Comparison of ENCODE assay signal across 17 mouse cellular contexts in genomic region chr4:149168016-149168415, GRCm38 (mm10). TPM values are rescaled to one million over a fixed set of nuclear protein-coding genes. Genes with fewer than 3 reads are reported as not detected.
DNase-seq lines count a peak whose midpoint lies in the region; ATAC-seq and TF ChIP-seq lines count a peak whose summit lies in the region.
"Had no signal": no experiment of that assay in that cellular context is flagged by ENCODE, and none has a peak within 500 bp of the region (broad histone marks: within the 10 kb centered on the region; RNA-seq: fewer than 3 reads in every experiment).

No protein-coding gene starts in this region.

- H3K4me3 ChIP-seq in forebrain, embryonic 13.5 days = no peak overlapping the region
- H3K4me3 ChIP-seq in forebrain, embryonic 15.5 days = no peak overlapping the region
- H3K4me3 ChIP-seq in lung, embryonic 15.5 days = no peak overlapping the region
- no peak overlapping the region for H3K4me3 ChIP-seq in lung, adult 2 months (replicated peaks; ENCODE audit: extremely low read depth, low read depth, low read length)
- H3K4me3 ChIP-seq in limb, embryonic 13.5 days = no peak overlapping the region
- peak overlapping the region; percentile 85; the same call in 1 of the 2 replicates for H3K4me3 ChIP-seq in stomach, embryonic 14.5 days (ENCODE audit: low read depth, low read length)

- no peak for TF ChIP-seq POLR2A in lung, adult 2 months (IDR thresholded peaks at IDR 0.05; ENCODE audit: borderline replicate concordance, extremely low read depth, low read depth, low read length)

- no peak overlapping the region for H3K9ac ChIP-seq in forebrain, embryonic 13.5 days
- H3K9ac ChIP-seq in forebrain, embryonic 15.5 days (replicated peaks) = no peak overlapping the region
- H3K9ac ChIP-seq in lung, embryonic 15.5 days = no peak overlapping the region
- H3K9ac ChIP-seq in limb, embryonic 13.5 days = no peak overlapping the region
- no peak overlapping the region for H3K9ac ChIP-seq in stomach, embryonic 14.5 days (replicated peaks; ENCODE audit: low read depth, low read length)
- H3K9ac ChIP-seq: forebrain, postnatal 0 days had no signal

- WGBS in forebrain, embryonic 13.5 days = 80% methylated on average over 2 of the region's 2 CpGs
- WGBS in forebrain, embryonic 15.5 days = 73% methylated on average over 2 of the region's 2 CpGs
- WGBS in lung, embryonic 15.5 days = 36% methylated on average over 2 of the region's 2 CpGs
- 54% methylated on average over 2 of the region's 2 CpGs for WGBS in lung, adult 2 months
- WGBS in limb, embryonic 13.5 days = 91% methylated on average over 2 of the region's 2 CpGs
- WGBS in stomach, embryonic 14.5 days = 74% methylated on average over 2 of the region's 2 CpGs

- H3K27me3 ChIP-seq in forebrain, embryonic 13.5 days = no peaks in the 10 kb centered on the region
- H3K27me3 ChIP-seq in forebrain, embryonic 15.5 days = no peaks in the 10 kb centered on the region
- no peaks in the 10 kb centered on the region for H3K27me3 ChIP-seq in lung, embryonic 15.5 days
- no peaks in the 10 kb centered on the region for H3K27me3 ChIP-seq in limb, embryonic 13.5 days
- H3K27me3 ChIP-seq in stomach, embryonic 14.5 days (ENCODE audit: control insufficient read depth, insufficient read depth, low read length) = no peaks in the 10 kb centered on the region
- H3K27me3 ChIP-seq: embryonic facial prominence, embryonic 12.5 days; hindbrain, embryonic 12.5 days; midbrain, embryonic 12.5 days had no signal

- no peak for ATAC-seq in forebrain, embryonic 13.5 days
- no peak for ATAC-seq in forebrain, embryonic 15.5 days (replicated peaks)
- ATAC-seq in lung, embryonic 15.5 days (ENCODE audit: borderline replicate concordance, extremely low read depth, low FRiP score, low TSS enrichment) = no peak
- no peak for ATAC-seq in limb, embryonic 13.5 days (ENCODE audit: low FRiP score, low read depth)
- no peak for ATAC-seq in stomach, embryonic 14.5 days (ENCODE audit: insufficient number of reproducible peaks, insufficient read depth, low FRiP score, low read depth)
- ATAC-seq: forebrain, postnatal 0 days had no signal

- no peak for TF ChIP-seq CTCF in lung, adult 2 months (IDR thresholded peaks at IDR 0.05; ENCODE audit: insufficient read depth, low read length)

- H3K4me1 ChIP-seq in forebrain, embryonic 13.5 days = peaks cover 19% of the 10 kb centered on the region
- peaks cover 29% of the 10 kb centered on the region for H3K4me1 ChIP-seq in forebrain, embryonic 15.5 days
- H3K4me1 ChIP-seq in lung, embryonic 15.5 days = peaks cover 22% of the 10 kb centered on the region
- H3K4me1 ChIP-seq in lung, adult 2 months (ENCODE audit: control insufficient read depth, insufficient read depth, low read length) = peaks cover 4% of the 10 kb centered on the region
- H3K4me1 ChIP-seq in limb, embryonic 13.5 days = peaks cover 20% of the 10 kb centered on the region
- H3K4me1 ChIP-seq in stomach, embryonic 14.5 days (ENCODE audit: control insufficient read depth, insufficient read depth, low read length) = 0 out of 2 replicates have a peak, but pooled peaks cover 2% of the 10 kb centered on the region

- no peaks in the 10 kb centered on the region for H3K9me3 ChIP-seq in forebrain, embryonic 13.5 days (replicated peaks)
- no peaks in the 10 kb centered on the region for H3K9me3 ChIP-seq in forebrain, embryonic 15.5 days
- H3K9me3 ChIP-seq in lung, embryonic 15.5 days = no peaks in the 10 kb centered on the region
- no peaks in the 10 kb centered on the region for H3K9me3 ChIP-seq in limb, embryonic 13.5 days
- no peaks in the 10 kb centered on the region for H3K9me3 ChIP-seq in stomach, embryonic 14.5 days (ENCODE audit: control insufficient read depth, low read depth, low read length)
- H3K9me3 ChIP-seq: embryonic facial prominence, embryonic 12.5 days; hindbrain, embryonic 12.5 days; midbrain, embryonic 12.5 days had no signal

- peak overlapping the region; percentile 70; the same call in 1 of the 2 replicates for H3K4me2 ChIP-seq in forebrain, embryonic 13.5 days
- H3K4me2 ChIP-seq in forebrain, embryonic 15.5 days (replicated peaks) = no peak overlapping the region
- H3K4me2 ChIP-seq in lung, embryonic 15.5 days = peak overlapping the region; percentile 91; the same call in 1 of the 2 replicates
- H3K4me2 ChIP-seq in limb, embryonic 13.5 days (replicated peaks) = peak overlapping the region; percentile 89; the same call in 1 of the 2 replicates
- peak overlapping the region; percentile 83; the same call in 1 of the 2 replicates for H3K4me2 ChIP-seq in stomach, embryonic 14.5 days (replicated peaks; ENCODE audit: low read depth, low read length)

- no peak overlapping the region for H3K27ac ChIP-seq in forebrain, embryonic 13.5 days
- H3K27ac ChIP-seq in forebrain, embryonic 15.5 days (replicated peaks) = no peak overlapping the region
- no peak overlapping the region for H3K27ac ChIP-seq in lung, embryonic 15.5 days
- H3K27ac ChIP-seq in limb, embryonic 13.5 days = no peak overlapping the region
- no peak overlapping the region for H3K27ac ChIP-seq in stomach, embryonic 14.5 days (ENCODE audit: low read length)
- H3K27ac ChIP-seq: embryonic facial prominence, embryonic 12.5 days; hindbrain, embryonic 12.5 days; midbrain, embryonic 12.5 days had no signal

- H3K36me3 ChIP-seq in forebrain, embryonic 13.5 days (ENCODE audit: poor library complexity, severe bottlenecking) = peaks cover 9% of the 10 kb centered on the region; the same call in 1 of the 2 replicates
- H3K36me3 ChIP-seq in forebrain, embryonic 15.5 days = 0 out of 2 replicates have a peak, but pooled peaks cover under 1% of the 10 kb centered on the region
- H3K36me3 ChIP-seq in lung, embryonic 15.5 days = peaks cover 11% of the 10 kb centered on the region
- peaks cover 16% of the 10 kb centered on the region for H3K36me3 ChIP-seq in limb, embryonic 13.5 days
- no peaks in the 10 kb centered on the region; the same call in 1 of the 2 replicates for H3K36me3 ChIP-seq in stomach, embryonic 14.5 days (ENCODE audit: control insufficient read depth, insufficient read depth, low read length)

- no peak for DNase-seq in lung, adult 2 months
- no peak for DNase-seq in kidney, adult 18-20 months
- no peak for DNase-seq in urinary bladder, postnatal 10 days (ENCODE audit: low spot score)
- DNase-seq: cerebellum, postnatal 10 days; forebrain, postnatal 0 days; right cerebral cortex, postnatal 25 days had no signal

RNA-seq across cellular contexts. Expression of gene Pgd, which starts 1.4 kb away (rescaled TPM):
- polyA plus RNA-seq in forebrain, embryonic 13.5 days (2015; fragmentation: Nextera tagmentation; extraction: Ambion mirVana) = 96.4 and 107 TPM in 2 replicates
- 92.1 and 94.4 TPM in 2 replicates for polyA plus RNA-seq in forebrain, embryonic 15.5 days (2015; fragmentation: Nextera tagmentation; extraction: Ambion mirVana)
- 117 TPM in 2 replicates for polyA plus RNA-seq in lung, embryonic 15.5 days (2015; fragmentation: Nextera tagmentation; extraction: Ambion mirVana)
- polyA plus RNA-seq in lung, adult 2 months (2012; rRNA removed) = 118 and 184 TPM in 2 replicates
- 113 and 116 TPM in 2 replicates for polyA plus RNA-seq in limb, embryonic 13.5 days (2015; fragmentation: Nextera tagmentation; extraction: Ambion mirVana)
- 66.8 and 69.3 TPM in 2 replicates for polyA plus RNA-seq in stomach, embryonic 14.5 days (2014; fragmentation: Nextera tagmentation; extraction: Ambion mirVana)

RNA-seq across cellular contexts. Expression of gene Cenps, which starts 30.6 kb away (rescaled TPM):
- 38.7 and 40.7 TPM in 2 replicates for polyA plus RNA-seq in forebrain, embryonic 13.5 days (2015; fragmentation: Nextera tagmentation; extraction: Ambion mirVana)
- 21.9 and 26.8 TPM in 2 replicates for polyA plus RNA-seq in forebrain, embryonic 15.5 days (2015; fragmentation: Nextera tagmentation; extraction: Ambion mirVana)
- 36.2 and 40.7 TPM in 2 replicates for polyA plus RNA-seq in lung, embryonic 15.5 days (2015; fragmentation: Nextera tagmentation; extraction: Ambion mirVana)
- polyA plus RNA-seq in lung, adult 2 months (2012; rRNA removed) = 0.37 and 1.4 TPM in 2 replicates
- 31.0 and 33.0 TPM in 2 replicates for polyA plus RNA-seq in limb, embryonic 13.5 days (2015; fragmentation: Nextera tagmentation; extraction: Ambion mirVana)
- 35.1 and 35.4 TPM in 2 replicates for polyA plus RNA-seq in stomach, embryonic 14.5 days (2014; fragmentation: Nextera tagmentation; extraction: Ambion mirVana)

RNA-seq across cellular contexts. Expression of gene Cort, which starts 41.5 kb away (rescaled TPM):
- polyA plus RNA-seq in forebrain, embryonic 13.5 days (2015; fragmentation: Nextera tagmentation; extraction: Ambion mirVana) = 0.28 TPM in 1 of 2 replicates, not detected in the other
- polyA plus RNA-seq in forebrain, embryonic 15.5 days (2015; fragmentation: Nextera tagmentation; extraction: Ambion mirVana) = 1.2 and 1.3 TPM in 2 replicates
- 0.39 TPM in 1 of 2 replicates, not detected in the other for polyA plus RNA-seq in lung, embryonic 15.5 days (2015; fragmentation: Nextera tagmentation; extraction: Ambion mirVana)
- polyA plus RNA-seq in lung, adult 2 months (2012; rRNA removed) = not detected in 2 replicates
- polyA plus RNA-seq in limb, embryonic 13.5 days (2015; fragmentation: Nextera tagmentation; extraction: Ambion mirVana) = 0.31 TPM in 1 of 2 replicates, not detected in the other
- polyA plus RNA-seq in stomach, embryonic 14.5 days (2014; fragmentation: Nextera tagmentation; extraction: Ambion mirVana) = 0.65 and 0.81 TPM in 2 replicates
- polyA plus RNA-seq: embryonic facial prominence, embryonic 12.5 days; gonadal fat pad, adult 2 months; kidney, embryonic 14.5 days; limb, embryonic 11.5 days had no signal
